Mouse (Mus musculus): ENCODE results near the gene Cyb5rl.

- no peak for TF ChIP-seq CTCF (IDR thresholded peaks at IDR 0.05; ENCODE audit: low read depth, low read length)
- no peak for TF ChIP-seq POLR2A (IDR thresholded peaks at IDR 0.05; ENCODE audit: borderline replicate concordance, low read depth, low read length)
These were observed 30.1 kb downstream of the Cyb5rl start, which contains the start of gene Cdcp2 for GRCm38 (mm10) chr4:107096841-107097373.
